Mouse (Mus musculus): ENCODE measurements at regions not wholly inside any gene's neighbourhood (a gene's known extent, or its start where the extent isn't known, plus 50 kb on each side); places are given as distances from the start of the nearest gene placed in this dataset.

GRCm38 (mm10) chr1:177518897-177519513 lies 76.9 kb downstream of the Zbtb18 start:
- no peak for DNase-seq
- no peak overlapping the region for H3K27ac ChIP-seq (ENCODE audit: insufficient read depth, low read depth, low read length)
- H3K36me3 ChIP-seq (ENCODE audit: control insufficient read depth, insufficient read depth, low read length), result no peaks in the 10 kb centered on the region
- no peak for TF ChIP-seq POLR2A (IDR thresholded peaks at IDR 0.05; ENCODE audit: low read depth, low read length)
- TF ChIP-seq CTCF (conservative IDR thresholded peaks at IDR 0.05; ENCODE audit: insufficient read depth, insufficient read length, low read depth, low read length), result no peak
- 46% methylated on average over 13 of the region's 13 CpGs for WGBS
- no peaks in the 10 kb centered on the region for H3K4me1 ChIP-seq (ENCODE audit: control insufficient read depth, insufficient read depth, low read length)
- no peak overlapping the region for H3K4me3 ChIP-seq (ENCODE audit: insufficient read depth, low read depth, low read length)
- H3K27me3 ChIP-seq (replicated peaks; ENCODE audit: control insufficient read depth, insufficient read depth, low read length), result no peaks in the 10 kb centered on the region

- Histone ChIP-seq H3K27ac (ENCODE audit: insufficient read depth, low read depth, low read length) (no peak overlapping the region), H3K4me3 (ENCODE audit: insufficient read depth, low read depth, low read length) (no peak overlapping the region), H3K4me1 (ENCODE audit: control insufficient read depth, insufficient read depth, low read length) (no peaks in the 10 kb centered on the region), H3K36me3 (ENCODE audit: control insufficient read depth, insufficient read depth, low read length) (no peaks in the 10 kb centered on the region), H3K27me3 (replicated peaks; ENCODE audit: control insufficient read depth, insufficient read depth, low read length) (no peaks in the 10 kb centered on the region)
- TF ChIP-seq POLR2A (IDR thresholded peaks at IDR 0.05; ENCODE audit: low read depth, low read length) (no peak), CTCF (conservative IDR thresholded peaks at IDR 0.05; ENCODE audit: insufficient read depth, insufficient read length, low read depth, low read length) (no peak)
- WGBS, result 83% methylated on average over 2 of the region's 2 CpGs
- DNase-seq, result no peak
These were observed 79.0 kb downstream of the Zbtb18 start for GRCm38 (mm10) chr1:177521110-177521509.

- WGBS, result 79% methylated on average over 6 of the region's 6 CpGs
- no peaks in the 10 kb centered on the region for H3K36me3 ChIP-seq (ENCODE audit: control insufficient read depth, insufficient read depth, low read length)
- H3K27me3 ChIP-seq (replicated peaks; ENCODE audit: control insufficient read depth, insufficient read depth, low read length), result no peaks in the 10 kb centered on the region
- H3K4me3 ChIP-seq (ENCODE audit: insufficient read depth, low read depth, low read length), result no peak overlapping the region
- no peak for DNase-seq
- no peak for TF ChIP-seq POLR2A (IDR thresholded peaks at IDR 0.05; ENCODE audit: low read depth, low read length)
- TF ChIP-seq CTCF (conservative IDR thresholded peaks at IDR 0.05; ENCODE audit: insufficient read depth, insufficient read length, low read depth, low read length), result no peak
- no peaks in the 10 kb centered on the region for H3K4me1 ChIP-seq (ENCODE audit: control insufficient read depth, insufficient read depth, low read length)
- H3K27ac ChIP-seq (ENCODE audit: insufficient read depth, low read depth, low read length), result no peak overlapping the region
These were observed 83.0 kb downstream of the Zbtb18 start for GRCm38 (mm10) chr1:177525141-177525540.

GRCm38 (mm10) chr1:177531791-177532190 lies 89.6 kb downstream of the Zbtb18 start:
- H3K27ac ChIP-seq (ENCODE audit: insufficient read depth, low read depth, low read length), result no peak overlapping the region

GRCm38 (mm10) chr1:177532656-177533055 lies 90.5 kb downstream of the Zbtb18 start:
- H3K27me3 ChIP-seq (replicated peaks; ENCODE audit: control insufficient read depth, insufficient read depth, low read length), result no peaks in the 10 kb centered on the region
- H3K4me1 ChIP-seq (ENCODE audit: control insufficient read depth, insufficient read depth, low read length), result no peaks in the 10 kb centered on the region
- DNase-seq, result no peak
- no peak for TF ChIP-seq POLR2A (IDR thresholded peaks at IDR 0.05; ENCODE audit: low read depth, low read length)
- TF ChIP-seq CTCF (conservative IDR thresholded peaks at IDR 0.05; ENCODE audit: insufficient read depth, insufficient read length, low read depth, low read length), result no peak
- no peaks in the 10 kb centered on the region for H3K36me3 ChIP-seq (ENCODE audit: control insufficient read depth, insufficient read depth, low read length)
- no peak overlapping the region for H3K4me3 ChIP-seq (ENCODE audit: insufficient read depth, low read depth, low read length)
- WGBS, result 86% methylated on average over 2 of the region's 2 CpGs
- no peak overlapping the region for H3K27ac ChIP-seq (ENCODE audit: insufficient read depth, low read depth, low read length)

More at GRCm38 (mm10) chr1:177531791-177532190, 89.6 kb downstream of the Zbtb18 start:
- H3K36me3 ChIP-seq (ENCODE audit: control insufficient read depth, insufficient read depth, low read length), result no peaks in the 10 kb centered on the region
- DNase-seq, result peak; percentile 50
- no peaks in the 10 kb centered on the region for H3K27me3 ChIP-seq (replicated peaks; ENCODE audit: control insufficient read depth, insufficient read depth, low read length)
- no peaks in the 10 kb centered on the region for H3K4me1 ChIP-seq (ENCODE audit: control insufficient read depth, insufficient read depth, low read length)
- 60% methylated on average over 2 of the region's 2 CpGs for WGBS
- no peak overlapping the region for H3K4me3 ChIP-seq (ENCODE audit: insufficient read depth, low read depth, low read length)
- TF ChIP-seq POLR2A (IDR thresholded peaks at IDR 0.05; ENCODE audit: low read depth, low read length) (no peak), CTCF (conservative IDR thresholded peaks at IDR 0.05; ENCODE audit: insufficient read depth, insufficient read length, low read depth, low read length) (no peak)

GRCm38 (mm10) chr1:177533332-177533731 lies 91.2 kb downstream of the Zbtb18 start:
- no peaks in the 10 kb centered on the region for H3K27me3 ChIP-seq (replicated peaks; ENCODE audit: control insufficient read depth, insufficient read depth, low read length)
- no peak for TF ChIP-seq POLR2A (IDR thresholded peaks at IDR 0.05; ENCODE audit: low read depth, low read length)
- TF ChIP-seq CTCF (conservative IDR thresholded peaks at IDR 0.05; ENCODE audit: insufficient read depth, insufficient read length, low read depth, low read length), result no peak
- no peak for DNase-seq
- WGBS, result 43% methylated on average over 2 of the region's 2 CpGs
- H3K36me3 ChIP-seq (ENCODE audit: control insufficient read depth, insufficient read depth, low read length), result no peaks in the 10 kb centered on the region
- H3K4me1 ChIP-seq (ENCODE audit: control insufficient read depth, insufficient read depth, low read length), result no peaks in the 10 kb centered on the region
- H3K27ac ChIP-seq (ENCODE audit: insufficient read depth, low read depth, low read length), result no peak overlapping the region
- no peak overlapping the region for H3K4me3 ChIP-seq (ENCODE audit: insufficient read depth, low read depth, low read length)

GRCm38 (mm10) chr1:177545031-177545735 lies 103.0 kb downstream of the Zbtb18 start:
- Histone ChIP-seq H3K4me1 (ENCODE audit: control insufficient read depth, insufficient read depth, low read length) (no peaks in the 10 kb centered on the region), H3K4me3 (ENCODE audit: insufficient read depth, low read depth, low read length) (no peak overlapping the region), H3K27me3 (replicated peaks; ENCODE audit: control insufficient read depth, insufficient read depth, low read length) (no peaks in the 10 kb centered on the region), H3K27ac (ENCODE audit: insufficient read depth, low read depth, low read length) (no peak overlapping the region), H3K36me3 (ENCODE audit: control insufficient read depth, insufficient read depth, low read length) (no peaks in the 10 kb centered on the region)
- no peak for DNase-seq
- WGBS, result 93% methylated on average over 15 of the region's 15 CpGs
- TF ChIP-seq POLR2A (IDR thresholded peaks at IDR 0.05; ENCODE audit: low read depth, low read length) (no peak), CTCF (conservative IDR thresholded peaks at IDR 0.05; ENCODE audit: insufficient read depth, insufficient read length, low read depth, low read length) (no peak)
